Mouse (Mus musculus) cerebral cortex, adult 2 months (tissue): Measurements from ENCODE around the gene Kif2c.

Experiments used
- WGBS: fragments of 180-500 bp; shearing (Covaris S2); methylation state at CpG from one replicate; pipeline ENCODE4 v1.1.7; 2018; 5-methylcytosine and 5-hydroxymethylcytosine counted together

Kif2c gene

GRCm38 (mm10) chr4:117119636-117120035 lies 62.8 kb downstream of the Kif2c start:
- 64% methylated on average over 5 of the region's 5 CpGs for WGBS

- 95% methylated on average over 7 of the region's 7 CpGs for WGBS
These were observed 64.5 kb downstream of the Kif2c start for GRCm38 (mm10) chr4:117117931-117118330.

DNA sequence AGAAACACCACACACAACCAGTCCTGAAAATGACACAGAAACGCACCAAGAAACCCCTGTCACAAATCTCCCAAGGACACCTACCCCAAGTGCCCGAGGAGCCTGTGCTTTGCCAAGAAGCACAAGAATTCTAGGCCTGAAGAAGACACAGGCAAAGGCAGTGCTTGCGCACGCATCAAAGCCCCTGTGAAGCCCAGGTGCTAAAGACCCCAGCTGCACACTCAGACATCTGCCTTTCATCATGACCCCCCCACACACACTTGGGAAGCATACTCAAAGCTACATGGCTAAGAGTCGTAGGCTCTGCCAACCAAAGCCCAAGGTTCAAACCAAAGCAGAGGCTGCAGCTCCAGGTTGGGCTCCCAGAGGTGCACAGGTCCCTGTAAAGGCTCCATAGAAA lies 66.8 kb downstream of the Kif2c start:
- WGBS, result 83% methylated on average over 5 of the region's 5 CpGs

GRCm38 (mm10) chr4:117113237-117113636 lies 69.2 kb downstream of the Kif2c start:
- 92% methylated on average over 1 of the region's 1 CpGs for WGBS

DNA sequence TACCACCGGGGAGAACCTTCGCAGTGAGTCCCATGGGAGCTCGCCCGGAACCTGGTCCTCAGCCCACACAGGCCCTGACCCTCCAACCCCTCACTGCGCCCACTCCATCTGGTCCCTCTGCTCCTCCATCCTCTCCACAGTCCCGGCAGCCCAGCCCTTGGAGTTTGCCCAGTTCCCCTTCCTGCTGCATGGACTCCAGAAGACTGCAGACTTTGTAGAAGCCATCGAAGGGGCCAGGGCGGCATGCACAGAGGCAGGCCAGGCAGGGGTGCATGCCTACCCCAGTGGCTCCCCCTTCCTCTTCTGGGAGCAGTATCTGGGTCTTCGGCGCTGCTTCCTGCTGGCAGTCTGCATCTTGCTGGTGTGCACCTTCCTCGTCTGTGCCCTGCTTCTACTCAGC lies 71.5 kb downstream of the Kif2c start:
- WGBS, result 95% methylated on average over 11 of the region's 11 CpGs

- WGBS, result 92% methylated on average over 13 of the region's 13 CpGs
These were observed 72.2 kb downstream of the Kif2c start for GRCm38 (mm10) chr4:117110249-117110648.
